Mouse (Mus musculus): ENCODE measurements around the gene Kdm5b.

DNA sequence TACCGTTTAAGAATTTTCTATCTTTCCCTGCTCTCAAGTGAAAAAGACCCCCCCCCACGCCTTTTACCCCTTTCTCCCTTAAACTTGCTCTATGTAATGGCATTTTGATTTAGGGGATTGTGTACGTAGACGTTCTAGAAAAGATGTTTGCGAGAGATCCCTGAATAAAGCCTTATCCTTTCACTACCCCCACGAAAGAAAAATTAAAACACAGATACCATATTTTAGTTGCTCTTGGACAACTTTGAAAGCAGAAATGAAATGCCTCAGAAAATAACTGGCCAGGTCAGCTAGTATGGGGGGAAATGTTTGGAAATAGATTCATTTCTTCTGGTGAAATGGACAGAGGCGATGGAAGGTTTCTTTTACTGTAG is 1.8 kb downstream of the Kdm5b start:
- no peak for TF ChIP-seq CTCF (IDR thresholded peaks at IDR 0.05; ENCODE audit: extremely low read depth, insufficient read length, insufficient replicate concordance, low read depth, low read length)
- no peak for TF ChIP-seq POLR2A (IDR thresholded peaks at IDR 0.05; ENCODE audit: low read depth, low read length)
